Mouse (Mus musculus) kidney, embryonic 16.5 days (tissue): ENCODE data around the gene Drc3. TPM values are rescaled to one million over a fixed set of nuclear protein-coding genes. Genes with fewer than 3 reads are reported as not detected.

Experiments
- ATAC-seq: fragments of 200-750 bp; cut with Nextera tagmentation; 2 replicates; pipeline ENCODE4 v1.8.0; 2017; ENCODE audit warnings: moderate TSS enrichment; ENCODE audit not compliant: low FRiP score, low TSS enrichment
- H3K27ac ChIP-seq: fragments of 300-500 bp; sonication (generic); 2 replicates; pipeline ENCODE4 v1.5.1; 2014; ENCODE audit warnings: low read length
- H3K27me3 ChIP-seq: fragments of 300-500 bp; sonication (generic); 2 replicates; pipeline ENCODE4 v1.6.1; 2014; ENCODE audit warnings: low read length, control low read depth, mixed read lengths; ENCODE audit not compliant: insufficient read depth
- H3K36me3 ChIP-seq: fragments of 300-500 bp; sonication (generic); 2 replicates; pipeline ENCODE4 v1.6.1; 2014; ENCODE audit warnings: low read length, control low read depth, mixed read lengths; ENCODE audit not compliant: insufficient read depth
- H3K4me1 ChIP-seq: fragments of 300-500 bp; sonication (generic); 2 replicates; pipeline ENCODE4 v1.6.1; 2014; ENCODE audit warnings: low read length, control low read depth, mixed read lengths; ENCODE audit not compliant: insufficient read depth
- H3K4me2 ChIP-seq: fragments of 300-500 bp; sonication (generic); replicated peaks from 2 replicates; pipeline ENCODE4 v1.6.1; 2014; ENCODE audit warnings: low read depth, low read length
- H3K4me3 ChIP-seq: fragments of 300-500 bp; sonication (generic); 2 replicates; pipeline ENCODE4 v1.5.1; 2014; ENCODE audit warnings: mild to moderate bottlenecking, low read length
- H3K9ac ChIP-seq: fragments of 300-500 bp; sonication (generic); replicated peaks from 2 replicates; pipeline ENCODE4 v1.6.1; 2014; ENCODE audit warnings: low read length
- H3K9me3 ChIP-seq: fragments of 300-500 bp; sonication (generic); 2 replicates; pipeline ENCODE4 v1.6.1; 2016; ENCODE audit warnings: low read length, control low read depth
- WGBS: fragments of 180-500 bp; shearing (Covaris S2); extraction: QIAGEN DNeasy Blood & Tissue Kit; methylation state at CpG from one replicate; pipeline ENCODE4 v1.1.7; 2014; 5-methylcytosine and 5-hydroxymethylcytosine counted together
- polyA plus RNA-seq: library from polyadenylated mRNA; unstranded; fragments of >200 nt; fragmentation: Nextera tagmentation; extraction: Ambion mirVana; gene quantifications from 2 replicates; pipeline ENCODE4 v1.2.1, GENCODE M21; 2015

Drc3 gene
- polyA plus RNA-seq, 1 experiment from 2014 or later: 2.8 TPM

- Histone ChIP-seq H3K4me2 (no peak overlapping the region), H3K36me3 (no peaks in the 10 kb centered on the region), H3K9ac (no peak overlapping the region), H3K27ac (no peak overlapping the region), H3K4me3 (no peak overlapping the region), H3K9me3 (no peaks in the 10 kb centered on the region), H3K27me3 (no peaks in the 10 kb centered on the region), H3K4me1 (peaks cover 12% of the 10 kb centered on the region)
- 83% methylated on average over 5 of the region's 5 CpGs for WGBS
- no peak for ATAC-seq
Measured at GRCm38 (mm10) chr11:60333461-60333860, 19.7 kb upstream of the Drc3 start.

GRCm38 (mm10) chr11:60334124-60334523, 19.0 kb upstream of the Drc3 start:
- 66% methylated on average over 3 of the region's 3 CpGs for WGBS
- no peak for ATAC-seq
- H3K36me3 ChIP-seq: no peaks in the 10 kb centered on the region
- peaks cover 12% of the 10 kb centered on the region for H3K4me1 ChIP-seq
- no peaks in the 10 kb centered on the region for H3K27me3 ChIP-seq
- no peak overlapping the region for H3K4me3 ChIP-seq
- no peak overlapping the region for H3K9ac ChIP-seq
- no peak overlapping the region for H3K4me2 ChIP-seq
- 0 out of 2 replicates have a peak overlapping the region, but pooled peaks have one; percentile 12 for H3K27ac ChIP-seq
- no peaks in the 10 kb centered on the region for H3K9me3 ChIP-seq

- Histone ChIP-seq H3K4me3 (no peak overlapping the region), H3K9ac (no peak overlapping the region), H3K27ac (no peak overlapping the region), H3K9me3 (no peaks in the 10 kb centered on the region), H3K36me3 (no peaks in the 10 kb centered on the region), H3K27me3 (no peaks in the 10 kb centered on the region), H3K4me1 (peaks cover 12% of the 10 kb centered on the region), H3K4me2 (no peak overlapping the region)
- no peak for ATAC-seq
- WGBS: 66% methylated on average over 2 of the region's 2 CpGs
Measured at GRCm38 (mm10) chr11:60335771-60336170, 17.4 kb upstream of the Drc3 start.

GRCm38 (mm10) chr11:60338291-60338690, 14.8 kb upstream of the Drc3 start:
- no peaks in the 10 kb centered on the region for H3K27me3 ChIP-seq

GRCm38 (mm10) chr11:60339361-60339760, 13.8 kb upstream of the Drc3 start:
- no peaks in the 10 kb centered on the region for H3K27me3 ChIP-seq
- H3K4me1 ChIP-seq: peaks cover 12% of the 10 kb centered on the region
- H3K4me3 ChIP-seq: no peak overlapping the region
- H3K9me3 ChIP-seq: no peaks in the 10 kb centered on the region
- no peak overlapping the region for H3K9ac ChIP-seq
- no peaks in the 10 kb centered on the region for H3K36me3 ChIP-seq
- no peak overlapping the region for H3K27ac ChIP-seq
- no peak overlapping the region for H3K4me2 ChIP-seq
- ATAC-seq: no peak
- 81% methylated on average over 12 of the region's 12 CpGs for WGBS

More at GRCm38 (mm10) chr11:60338291-60338690, 14.8 kb upstream of the Drc3 start:
- no peak overlapping the region for H3K9ac ChIP-seq
- H3K36me3 ChIP-seq: no peaks in the 10 kb centered on the region
- no peak overlapping the region; the same call in 1 of the 2 replicates for H3K27ac ChIP-seq
- 77% methylated on average over 4 of the region's 4 CpGs for WGBS
- no peak overlapping the region for H3K4me2 ChIP-seq
- H3K4me3 ChIP-seq: no peak overlapping the region
- no peaks in the 10 kb centered on the region for H3K9me3 ChIP-seq
- peaks cover 12% of the 10 kb centered on the region for H3K4me1 ChIP-seq
- ATAC-seq: no peak

- no peak overlapping the region for H3K4me2 ChIP-seq
- no peaks in the 10 kb centered on the region for H3K27me3 ChIP-seq
- H3K4me1 ChIP-seq: 0 out of 2 replicates have a peak, but pooled peaks cover 3% of the 10 kb centered on the region
- no peak for ATAC-seq
- H3K36me3 ChIP-seq: no peaks in the 10 kb centered on the region
- H3K9me3 ChIP-seq: no peaks in the 10 kb centered on the region
- H3K27ac ChIP-seq: no peak overlapping the region
- no peak overlapping the region for H3K9ac ChIP-seq
- 83% methylated on average over 4 of the region's 4 CpGs for WGBS
- no peak overlapping the region for H3K4me3 ChIP-seq
Measured at GRCm38 (mm10) chr11:60345868-60346267, 7.3 kb upstream of the Drc3 start.

- Histone ChIP-seq H3K27me3 (no peaks in the 10 kb centered on the region), H3K4me3 (no peak overlapping the region), H3K4me1 (peaks cover 8% of the 10 kb centered on the region), H3K36me3 (no peaks in the 10 kb centered on the region), H3K27ac (no peak overlapping the region), H3K9ac (no peak overlapping the region), H3K4me2 (no peak overlapping the region), H3K9me3 (no peaks in the 10 kb centered on the region)
- WGBS: 63% methylated on average over 4 of the region's 4 CpGs
- no peak for ATAC-seq
Measured at GRCm38 (mm10) chr11:60346537-60346936, 6.6 kb upstream of the Drc3 start.

- Histone ChIP-seq H3K4me3 (peak overlapping the region; percentile 88), H3K9ac (peak overlapping the region; percentile 82)
Measured at GRCm38 (mm10) chr11:60351388-60351787, 1.7 kb upstream of the Drc3 start.

GRCm38 (mm10) chr11:60351925-60352371, 1.2 kb upstream of the Drc3 start:
- 18% methylated on average over 11 of the region's 11 CpGs for WGBS
- no peak for ATAC-seq

More at GRCm38 (mm10) chr11:60351388-60351787, 1.7 kb upstream of the Drc3 start:
- Histone ChIP-seq H3K27me3 (no peaks in the 10 kb centered on the region), H3K27ac (peak overlapping the region; percentile 74), H3K36me3 (no peaks in the 10 kb centered on the region), H3K4me2 (peak overlapping the region; percentile 95), H3K4me1 (peaks cover 20% of the 10 kb centered on the region), H3K9me3 (no peaks in the 10 kb centered on the region)
- 69% methylated on average over 2 of the region's 2 CpGs for WGBS
- ATAC-seq: no peak

GRCm38 (mm10) chr11:60355952-60356351, 2.8 kb downstream of the Drc3 start:
- no peak for ATAC-seq
- 92% methylated on average over 2 of the region's 2 CpGs for WGBS
- no peaks in the 10 kb centered on the region for H3K27me3 ChIP-seq
- no peak overlapping the region for H3K4me2 ChIP-seq
- no peaks in the 10 kb centered on the region for H3K36me3 ChIP-seq
- H3K9ac ChIP-seq: no peak overlapping the region
- H3K4me1 ChIP-seq: peaks cover 17% of the 10 kb centered on the region
- no peak overlapping the region for H3K27ac ChIP-seq
- no peak overlapping the region for H3K4me3 ChIP-seq
- no peaks in the 10 kb centered on the region for H3K9me3 ChIP-seq

More at GRCm38 (mm10) chr11:60351925-60352371, 1.2 kb upstream of the Drc3 start:
- H3K9me3 ChIP-seq: no peaks in the 10 kb centered on the region
- peak overlapping the region; percentile 82 for H3K9ac ChIP-seq
- H3K4me2 ChIP-seq: peak overlapping the region; percentile 95
- H3K4me1 ChIP-seq: peaks cover 17% of the 10 kb centered on the region
- peak overlapping the region; percentile 74 for H3K27ac ChIP-seq
- H3K4me3 ChIP-seq: peak overlapping the region; percentile 88
- H3K27me3 ChIP-seq: no peaks in the 10 kb centered on the region
- no peaks in the 10 kb centered on the region for H3K36me3 ChIP-seq
